Mouse (Mus musculus): ENCODE results near the gene Scn3b. TPM values are rescaled to one million over a fixed set of nuclear protein-coding genes. Genes with fewer than 3 reads are reported as not detected.
A peak's percentile ranks its signal among the peaks of the same experiment; 100 is the strongest.

Scn3b gene
- total RNA-seq, 2 experiments from 2014 or later: 230 to 234 TPM

DNA sequence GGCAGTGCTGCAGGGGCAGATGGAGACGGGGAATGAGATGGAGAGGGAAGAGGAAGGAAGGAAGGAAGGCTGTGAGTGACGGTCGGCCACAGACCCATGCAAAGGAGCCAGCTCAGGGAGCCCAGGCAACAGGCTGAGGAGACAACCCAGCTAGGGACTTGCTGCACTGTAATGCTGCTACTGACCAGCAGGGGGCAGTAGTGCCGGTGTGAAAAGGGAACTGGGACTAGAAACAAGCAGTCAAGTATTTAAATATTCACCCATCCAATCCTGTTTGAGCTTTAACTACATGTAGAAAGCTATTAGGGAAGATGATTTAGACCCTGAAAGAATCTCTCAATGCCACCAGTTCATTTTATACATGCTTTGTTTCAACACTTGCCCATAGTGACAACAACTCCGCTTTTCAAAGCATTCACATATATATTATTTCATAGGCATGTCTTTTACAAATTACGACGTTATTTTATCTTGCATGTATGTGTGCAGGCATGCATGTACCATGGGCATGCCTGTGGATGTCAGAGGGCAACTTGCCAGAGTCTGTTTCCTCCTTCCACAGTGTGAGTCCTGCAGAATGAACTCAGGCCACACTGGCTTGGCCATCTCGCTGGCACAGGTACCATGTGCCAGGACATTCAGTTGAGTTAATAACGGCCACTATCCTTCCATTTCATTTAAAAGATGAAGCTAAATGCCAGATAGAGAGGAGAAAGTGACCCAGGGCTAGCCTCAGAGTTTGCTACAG lies 64.8 kb downstream of the Scn3b start:
- DNase-seq (ENCODE audit: low spot score in 2 of 2): peak; percentile 88 to 92

DNA sequence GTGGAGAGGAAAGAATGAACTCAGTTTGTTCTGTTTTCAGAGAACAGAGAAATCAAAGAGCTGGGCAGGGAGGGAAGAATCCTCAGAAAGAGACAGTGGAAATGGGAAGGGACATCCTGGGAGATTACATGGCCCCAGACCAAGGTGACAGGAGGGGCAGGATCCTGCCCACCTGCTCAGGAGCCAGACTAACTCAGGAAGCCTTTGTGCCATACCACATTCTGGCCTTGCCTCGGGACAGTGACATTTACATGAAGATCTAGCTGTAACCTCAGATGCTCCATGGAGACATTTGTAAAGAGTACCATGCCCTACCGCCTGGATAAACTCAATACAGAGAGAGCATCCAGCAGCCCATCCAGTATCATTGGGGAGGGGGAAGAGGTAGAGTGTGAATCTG lies 65.6 kb downstream of the Scn3b start:
- no peak for DNase-seq (ENCODE audit: low spot score in 2 of 2)

DNA sequence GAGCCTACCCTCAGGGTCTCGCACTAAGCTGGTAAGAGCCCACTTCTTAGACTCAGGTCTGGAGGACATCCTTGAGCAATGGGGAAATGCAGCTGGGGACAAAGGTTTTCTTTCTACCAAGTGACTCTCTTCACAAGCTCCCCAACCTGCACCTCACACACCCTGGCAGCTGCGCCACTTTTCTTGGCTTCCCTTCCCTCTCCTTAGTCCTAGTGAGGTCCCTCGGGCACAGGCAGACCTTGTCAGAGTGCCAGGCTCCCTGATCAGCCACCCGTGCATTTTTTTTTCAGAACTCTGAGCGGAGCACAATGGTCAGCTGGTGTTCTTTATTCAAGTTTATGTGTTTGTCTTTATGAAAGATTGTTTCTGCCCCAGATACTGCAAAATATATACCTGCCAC lies 67.7 kb downstream of the Scn3b start:
- peak in 1 of 2 experiments; percentile 76 for DNase-seq (ENCODE audit: low spot score in 2 of 2)

DNA sequence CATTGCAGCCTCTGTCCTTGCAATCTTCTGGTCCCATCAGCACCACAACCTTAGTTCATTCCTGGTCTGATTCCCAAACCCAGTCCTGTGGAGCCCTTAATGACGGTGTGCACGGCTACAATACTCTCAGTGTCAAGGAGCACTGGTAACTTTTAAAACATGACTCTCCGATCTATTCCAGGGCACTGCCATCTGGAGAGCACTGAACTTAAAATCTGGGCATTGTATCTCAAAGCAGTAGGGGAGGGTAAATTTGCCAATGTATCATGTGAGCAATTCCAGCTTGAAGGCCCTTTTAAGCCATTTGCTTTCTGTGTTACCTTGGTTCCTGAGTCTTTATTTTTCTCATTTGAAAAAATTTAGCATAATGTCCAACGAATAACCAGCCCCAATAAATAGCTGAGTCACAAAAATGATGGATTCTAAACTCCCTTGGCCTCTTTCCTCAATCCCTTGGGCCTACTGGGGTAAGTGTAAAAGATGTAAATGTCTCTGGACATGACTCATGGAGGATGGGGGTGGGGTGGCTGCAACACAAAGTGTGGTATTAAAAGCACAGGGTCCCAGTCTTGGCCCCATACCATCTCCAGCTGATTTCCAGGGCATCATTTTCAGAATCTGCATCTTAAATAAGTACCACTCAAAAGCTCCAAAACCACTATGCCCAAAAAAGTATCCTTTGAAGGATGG lies 68.3 kb downstream of the Scn3b start:
- DNase-seq (ENCODE audit: low spot score in 2 of 2): no peak

DNA sequence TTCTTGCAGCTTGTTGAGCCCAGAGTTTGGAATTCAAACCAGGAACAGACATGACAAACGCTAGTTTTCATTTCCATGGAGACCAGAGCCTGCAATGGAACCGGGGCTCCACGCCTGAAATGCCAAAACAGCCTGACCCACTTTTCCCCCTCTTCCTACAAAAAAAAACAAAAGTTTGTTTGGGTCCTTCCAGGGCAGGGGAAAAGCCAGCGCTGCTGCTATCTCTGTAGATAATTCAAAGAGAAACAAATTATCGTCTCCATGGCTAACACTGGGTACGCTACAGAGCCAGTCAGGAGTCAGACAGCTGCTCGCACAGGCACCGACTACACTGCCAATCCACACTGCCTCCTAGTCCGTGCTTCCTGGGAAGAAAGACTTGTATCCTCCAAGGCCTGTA lies 70.6 kb downstream of the Scn3b start:
- DNase-seq (ENCODE audit: low spot score in 2 of 2): peak in 1 of 2 experiments; percentile 76

Other genes starting within 250 kb of the Scn3b start
- not detected for gene Olfr981, start 247.8 kb upstream of the Scn3b start, total RNA-seq (2021)
- not detected for gene Olfr982, start 195.4 kb upstream of the Scn3b start, total RNA-seq (2021)
- gene Olfr983, start 175.6 kb upstream of the Scn3b start, total RNA-seq (2021): not detected
- gene Olfr984, start 155.0 kb upstream of the Scn3b start, total RNA-seq (2021): under 1 TPM in 1 of 2 experiments, not detected in 1; 0.07 TPM
- not detected for gene Olfr985, start 139.0 kb upstream of the Scn3b start, total RNA-seq (2021)
- not detected for gene Tmem225, start 121.1 kb upstream of the Scn3b start, total RNA-seq (2021)
- gene Olfr986, start 88.3 kb upstream of the Scn3b start, total RNA-seq (2021): under 1 TPM in 1 of 2 experiments, not detected in 1; 0.12 TPM
- gene Zfp202, start 76.9 kb upstream of the Scn3b start, total RNA-seq (2021): 1 to 10 TPM; 3.3 to 3.5 TPM

Data from layer of hippocampus, postnatal 14 days (tissue).